Mouse (Mus musculus) cerebellum, postnatal 4 days (tissue): Measurements from ENCODE around the gene Ets2.

Source experiments
- DNase-seq, 2 experiments: peaks; one replicate each; pipeline ENCODE4 v3.0.0; 2022; ENCODE audit warnings: low spot score in 2 of 2, mixed read lengths in 1 of 2

The Ets2 gene

GRCm38 (mm10) chr16:95769066-95769995 lies 67.5 kb downstream of the Ets2 start:
- DNase-seq, result no peak

GRCm38 (mm10) chr16:95769996-95770334 lies 68.1 kb downstream of the Ets2 start:
- no peak for DNase-seq

DNA sequence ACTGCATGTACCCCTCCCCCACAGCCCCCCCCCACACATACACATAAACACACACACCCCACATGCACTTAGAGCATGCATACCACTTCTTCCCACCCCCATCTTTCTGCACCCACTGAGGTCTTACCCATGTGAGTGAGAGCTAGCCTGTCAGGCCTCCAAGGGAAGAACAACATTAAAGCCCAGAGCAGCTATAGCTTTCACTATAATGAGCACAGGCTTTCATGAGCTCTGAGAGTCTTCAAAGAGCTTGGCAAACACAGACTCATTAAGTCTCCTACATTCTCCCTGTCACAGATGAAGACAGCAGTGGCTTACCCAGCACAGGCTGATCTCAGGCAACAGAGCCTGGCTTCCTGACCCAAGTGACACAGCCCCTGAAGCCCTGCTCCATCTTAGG lies 68.5 kb downstream of the Ets2 start:
- no peak for DNase-seq
